Mouse (Mus musculus) liver, postnatal 0 days (tissue): ENCODE data around the gene Slc39a11.

Source experiments
- CTCF ChIP-seq: sonication (generic); IDR thresholded peaks from 2 replicates; pipeline ENCODE4 v1.5.1; 2016; ENCODE audit warnings: antibody characterized with exemption, low read depth
- EP300 ChIP-seq: IDR thresholded peaks from 2 replicates; pipeline ENCODE4 v1.6.1; 2016; ENCODE audit warnings: antibody characterized with exemption, low read depth, mild to moderate bottlenecking

DNA sequence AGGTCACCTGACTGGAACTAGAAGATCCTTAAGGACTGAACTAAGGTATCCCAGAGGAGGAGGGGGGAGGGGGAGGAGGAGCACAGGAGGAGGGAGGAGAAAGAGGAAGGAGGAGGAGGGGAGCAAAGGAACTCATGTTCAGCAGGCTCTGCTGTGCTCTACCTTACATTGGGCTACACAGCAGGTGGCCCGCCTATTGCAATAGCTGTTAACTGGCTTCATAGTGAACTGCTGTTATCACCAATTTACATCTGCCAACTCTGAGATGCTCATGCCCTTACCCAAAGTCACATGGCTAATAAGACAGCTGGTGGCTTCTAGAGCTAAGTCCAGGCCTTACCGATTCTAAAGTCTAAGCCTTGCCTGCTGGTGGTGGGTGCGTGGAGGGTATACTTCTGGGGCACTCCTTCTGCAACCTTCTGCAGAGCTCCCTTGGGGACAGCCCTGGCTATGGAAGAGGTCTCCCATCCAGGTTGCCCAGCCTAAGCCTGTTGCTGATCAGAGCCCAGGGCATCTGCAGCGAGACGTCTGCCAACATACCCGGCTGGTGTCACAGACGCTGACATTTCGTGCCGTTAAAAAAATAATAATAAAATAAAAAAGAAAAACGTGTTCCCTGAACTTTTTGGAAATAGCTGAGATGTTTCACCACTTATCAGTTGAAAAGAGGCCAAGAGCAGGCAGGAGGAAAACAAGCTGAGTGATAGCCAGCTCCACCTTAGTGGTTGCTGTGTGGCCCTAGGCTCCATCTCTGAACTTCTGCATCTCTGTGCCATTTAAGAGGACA is 289.6 kb downstream of the Slc39a11 start:
- no peak for TF ChIP-seq EP300
- no peak for TF ChIP-seq CTCF
